Mouse (Mus musculus) intestine, postnatal 0 days (tissue): ENCODE data around the gene Camta1. TPM values are rescaled to one million over a fixed set of nuclear protein-coding genes. Genes with fewer than 3 reads are reported as not detected.

ENCODE experiments used
- ATAC-seq: fragments of 200-750 bp; cut with Nextera tagmentation; 2 replicates; pipeline ENCODE4 v1.8.0; 2017; ENCODE audit warnings: mild to moderate bottlenecking, moderate TSS enrichment, moderate library complexity
- H3K27ac ChIP-seq: fragments of 300-500 bp; sonication (generic); 2 replicates; pipeline ENCODE4 v1.5.1; 2014; ENCODE audit warnings: mild to moderate bottlenecking, low read depth, low read length, moderate library complexity
- H3K27me3 ChIP-seq: fragments of 300-500 bp; sonication (generic); replicated peaks from 2 replicates; pipeline ENCODE4 v1.6.1; 2014; ENCODE audit warnings: low read length, mixed read lengths; ENCODE audit not compliant: control insufficient read depth, insufficient read depth
- H3K36me3 ChIP-seq: fragments of 300-500 bp; sonication (generic); 2 replicates; pipeline ENCODE4 v1.6.1; 2014; ENCODE audit warnings: mild to moderate bottlenecking, moderate library complexity; ENCODE audit not compliant: control insufficient read depth, insufficient read depth
- H3K4me1 ChIP-seq: fragments of 300-500 bp; sonication (generic); replicated peaks from 2 replicates; pipeline ENCODE4 v1.6.1; 2014; ENCODE audit warnings: antibody characterized with exemption, low read length, mixed read lengths; ENCODE audit not compliant: control insufficient read depth, insufficient read depth
- H3K4me2 ChIP-seq: fragments of 300-500 bp; sonication (generic); replicated peaks from 2 replicates; pipeline ENCODE4 v1.6.1; 2014; ENCODE audit warnings: low read depth, mild to moderate bottlenecking, moderate library complexity
- H3K4me3 ChIP-seq: fragments of 300-500 bp; sonication (generic); 2 replicates; pipeline ENCODE4 v1.5.1; 2014; ENCODE audit warnings: low read depth, low read length
- H3K9ac ChIP-seq: fragments of 300-500 bp; sonication (generic); 2 replicates; pipeline ENCODE4 v1.6.1; 2014; ENCODE audit warnings: mild to moderate bottlenecking, low read depth, low read length
- H3K9me3 ChIP-seq: fragments of 300-500 bp; sonication (generic); 2 replicates; pipeline ENCODE4 v1.6.1; 2016; ENCODE audit warnings: mixed run types; ENCODE audit not compliant: control insufficient read depth
- CTCF ChIP-seq: sonication (generic); IDR thresholded peaks from 2 replicates; pipeline ENCODE4 v1.5.1; 2016; ENCODE audit warnings: low read depth, mild to moderate bottlenecking, control low read depth, antibody characterized with exemption, moderate library complexity
- WGBS: fragments of 180-500 bp; shearing (Covaris S2); extraction: QIAGEN DNeasy Blood & Tissue Kit; methylation state at CpG from one replicate; pipeline ENCODE4 v1.1.7; 2014; 5-methylcytosine and 5-hydroxymethylcytosine counted together
- polyA plus RNA-seq: library from polyadenylated mRNA; unstranded; fragments of >200 nt; fragmentation: Nextera tagmentation; extraction: Ambion mirVana; gene quantifications from 2 replicates; pipeline ENCODE4 v1.2.1, GENCODE M21; 2015

The Camta1 gene
- polyA plus RNA-seq, 1 experiment from 2014 or later = 54.1 TPM

DNA sequence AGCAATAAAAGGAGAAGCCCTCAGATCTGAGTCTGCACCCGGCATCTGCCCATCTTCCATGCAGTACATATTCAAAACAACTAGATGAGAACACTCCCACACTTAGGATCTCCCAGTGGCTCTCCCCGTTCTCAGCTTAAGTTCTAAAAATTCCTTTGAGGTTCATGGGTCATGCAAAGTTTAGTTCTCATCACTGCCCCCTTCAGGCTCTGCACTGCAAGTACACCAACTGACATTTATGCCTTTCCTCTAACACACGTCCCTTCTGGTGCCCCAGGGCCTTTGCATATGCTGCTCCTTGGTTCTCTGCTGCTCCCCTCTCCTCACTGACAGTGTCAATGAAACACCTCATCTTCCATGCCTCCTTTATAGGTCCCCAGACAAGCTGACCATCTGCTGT lies 436.5 kb downstream of the Camta1 start:
- Histone ChIP-seq H3K36me3 (no peaks in the 10 kb centered on the region), H3K27me3 (no peaks in the 10 kb centered on the region), H3K9me3 (no peaks in the 10 kb centered on the region), H3K4me1 (no peaks in the 10 kb centered on the region), H3K9ac (no peak overlapping the region), H3K27ac (no peak overlapping the region), H3K4me2 (no peak overlapping the region), H3K4me3 (no peak overlapping the region)
- 60% methylated on average over 3 of the region's 3 CpGs for WGBS
- peak; percentile 26; the same call in 1 of the 2 replicates for TF ChIP-seq CTCF
- ATAC-seq = no peak

DNA sequence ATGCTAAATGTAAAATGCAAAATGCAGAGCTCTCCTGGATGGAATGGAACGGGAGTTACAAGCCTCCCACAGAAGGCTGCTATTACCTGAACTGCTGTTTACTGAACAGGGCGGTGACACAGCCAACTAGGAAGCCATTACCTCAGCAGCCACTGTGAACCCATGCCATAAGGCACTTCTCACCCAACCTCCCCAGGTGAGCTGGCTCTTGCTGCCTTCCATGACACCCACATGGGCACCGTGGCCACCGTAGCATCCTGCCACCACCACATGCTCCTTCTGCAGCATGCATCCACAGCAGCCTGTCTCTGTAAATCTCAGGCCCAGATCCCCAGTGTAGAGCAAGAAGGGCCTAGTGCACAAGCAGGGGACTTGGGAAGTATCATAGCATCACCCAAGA lies 438.8 kb downstream of the Camta1 start:
- no peak overlapping the region for H3K4me3 ChIP-seq
- H3K36me3 ChIP-seq = no peaks in the 10 kb centered on the region
- no peaks in the 10 kb centered on the region for H3K9me3 ChIP-seq
- TF ChIP-seq CTCF = no peak
- no peaks in the 10 kb centered on the region for H3K4me1 ChIP-seq
- H3K9ac ChIP-seq = no peak overlapping the region
- H3K27ac ChIP-seq = no peak overlapping the region
- no peaks in the 10 kb centered on the region for H3K27me3 ChIP-seq
- whole genome bisulfite sequencing = 63% methylated on average over 4 of the region's 4 CpGs
- no peak overlapping the region for H3K4me2 ChIP-seq
- no peak for ATAC-seq

DNA sequence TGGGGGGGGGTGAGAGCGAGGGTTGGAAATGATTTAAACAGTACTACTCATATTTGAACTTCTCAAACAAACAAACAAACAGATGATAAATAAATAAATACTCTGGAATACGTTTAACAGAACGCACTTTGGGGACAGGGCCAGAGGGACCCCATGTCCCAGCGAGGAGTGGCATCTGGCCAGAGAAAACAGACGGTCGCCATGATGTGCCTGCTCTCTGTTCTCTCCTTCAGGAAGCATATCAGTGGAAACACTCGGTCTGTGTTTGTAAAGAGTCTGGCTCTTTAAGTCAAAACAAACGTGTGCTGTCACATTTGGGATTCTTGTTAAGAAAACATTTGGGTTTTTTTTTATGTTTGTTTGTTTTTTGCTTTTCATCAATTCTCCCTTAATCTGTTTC lies 439.3 kb downstream of the Camta1 start:
- Histone ChIP-seq H3K36me3 (no peaks in the 10 kb centered on the region), H3K27ac (no peak overlapping the region), H3K9me3 (no peaks in the 10 kb centered on the region), H3K4me2 (no peak overlapping the region), H3K9ac (no peak overlapping the region), H3K4me1 (no peaks in the 10 kb centered on the region), H3K27me3 (no peaks in the 10 kb centered on the region), H3K4me3 (no peak overlapping the region)
- WGBS = 34% methylated on average over 8 of the region's 8 CpGs
- no peak for TF ChIP-seq CTCF
- ATAC-seq = no peak

DNA sequence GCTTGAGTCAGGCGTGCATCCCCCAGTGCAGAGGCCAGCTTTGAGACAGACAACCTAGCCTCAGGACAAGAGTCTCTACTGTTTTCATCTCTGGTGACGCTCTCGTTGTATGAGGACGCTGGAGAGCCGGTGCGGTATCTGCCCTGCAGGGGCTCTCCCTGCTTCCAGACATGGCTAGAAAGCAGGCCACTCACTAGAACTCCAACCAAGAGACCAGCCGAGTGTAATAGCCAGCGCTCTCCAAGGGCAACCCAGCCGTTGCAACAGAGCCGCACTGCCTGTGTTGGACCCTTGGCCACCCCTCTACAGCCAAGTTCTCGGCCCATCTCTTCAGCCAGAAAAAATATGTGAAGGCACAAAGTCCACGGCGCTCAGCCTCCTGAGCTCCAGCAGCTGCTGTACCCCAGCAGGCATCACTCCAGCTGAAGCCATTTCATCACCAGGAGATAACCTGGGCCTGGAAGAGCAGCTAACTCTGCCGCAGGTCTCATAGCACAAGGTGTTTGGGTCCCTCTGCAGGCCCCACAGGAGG lies 443.3 kb downstream of the Camta1 start:
- no peak for ATAC-seq
- 71% methylated on average over 14 of the region's 14 CpGs for WGBS
- H3K9me3 ChIP-seq = no peaks in the 10 kb centered on the region
- H3K4me2 ChIP-seq = no peak overlapping the region
- H3K4me1 ChIP-seq = no peaks in the 10 kb centered on the region
- no peaks in the 10 kb centered on the region for H3K36me3 ChIP-seq
- H3K4me3 ChIP-seq = no peak overlapping the region
- H3K9ac ChIP-seq = no peak overlapping the region
- no peak for TF ChIP-seq CTCF
- no peaks in the 10 kb centered on the region for H3K27me3 ChIP-seq
- H3K27ac ChIP-seq = no peak overlapping the region

DNA sequence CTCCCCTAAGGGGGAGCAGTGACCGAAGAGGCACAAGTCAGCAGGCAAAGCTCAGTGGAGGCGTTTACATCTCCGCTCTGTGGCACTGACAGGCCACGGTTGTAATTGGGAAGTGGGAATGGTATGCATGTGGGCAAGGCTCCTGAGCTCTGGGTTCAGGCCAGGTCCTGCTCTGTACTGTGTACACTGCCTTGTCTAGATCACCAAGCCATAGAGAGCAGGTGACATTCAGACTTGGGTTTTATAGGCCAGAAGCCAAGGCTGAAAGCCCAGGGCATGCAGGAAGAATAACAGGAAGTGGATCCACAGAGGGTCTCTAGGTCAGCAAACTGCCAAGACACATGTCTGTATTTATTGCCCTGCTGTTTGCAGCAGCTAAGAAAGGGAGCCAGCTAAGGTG lies 445.9 kb downstream of the Camta1 start:
- no peaks in the 10 kb centered on the region for H3K27me3 ChIP-seq
- no peak overlapping the region for H3K9ac ChIP-seq
- ATAC-seq = peak; percentile 38; the same call in 1 of the 2 replicates
- no peaks in the 10 kb centered on the region for H3K9me3 ChIP-seq
- no peaks in the 10 kb centered on the region for H3K36me3 ChIP-seq
- no peaks in the 10 kb centered on the region for H3K4me1 ChIP-seq
- H3K27ac ChIP-seq = no peak overlapping the region
- H3K4me3 ChIP-seq = no peak overlapping the region
- no peak for TF ChIP-seq CTCF
- 65% methylated on average over 4 of the region's 4 CpGs for WGBS
- 0 out of 2 replicates have a peak overlapping the region, but pooled peaks have one; percentile 39 for H3K4me2 ChIP-seq

DNA sequence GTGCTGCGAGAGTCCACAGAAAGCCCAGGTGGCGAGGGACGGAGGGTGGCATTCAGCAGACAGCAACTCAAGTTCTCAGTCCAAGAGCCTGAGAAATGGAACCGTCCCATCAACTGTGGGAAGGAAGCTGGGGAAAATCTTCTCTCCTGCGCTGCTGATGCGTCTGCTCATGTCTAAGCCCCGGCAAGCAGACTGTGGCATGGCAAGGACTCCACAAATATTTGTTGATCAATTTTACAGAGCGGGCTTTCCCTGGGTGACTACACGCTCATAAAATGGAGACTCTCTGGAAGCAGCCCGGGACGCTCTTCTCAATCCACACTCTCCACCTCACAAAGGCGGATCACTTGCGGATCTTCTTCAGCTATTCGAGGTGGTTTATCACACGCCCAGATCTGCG lies 446.3 kb downstream of the Camta1 start:
- WGBS = 65% methylated on average over 16 of the region's 16 CpGs
- Histone ChIP-seq H3K27me3 (no peaks in the 10 kb centered on the region), H3K27ac (no peak overlapping the region), H3K4me3 (no peak overlapping the region), H3K4me1 (no peaks in the 10 kb centered on the region), H3K9me3 (no peaks in the 10 kb centered on the region), H3K4me2 (peak overlapping the region; percentile 39), H3K9ac (no peak overlapping the region), H3K36me3 (no peaks in the 10 kb centered on the region)
- no peak for TF ChIP-seq CTCF
- no peak for ATAC-seq

DNA sequence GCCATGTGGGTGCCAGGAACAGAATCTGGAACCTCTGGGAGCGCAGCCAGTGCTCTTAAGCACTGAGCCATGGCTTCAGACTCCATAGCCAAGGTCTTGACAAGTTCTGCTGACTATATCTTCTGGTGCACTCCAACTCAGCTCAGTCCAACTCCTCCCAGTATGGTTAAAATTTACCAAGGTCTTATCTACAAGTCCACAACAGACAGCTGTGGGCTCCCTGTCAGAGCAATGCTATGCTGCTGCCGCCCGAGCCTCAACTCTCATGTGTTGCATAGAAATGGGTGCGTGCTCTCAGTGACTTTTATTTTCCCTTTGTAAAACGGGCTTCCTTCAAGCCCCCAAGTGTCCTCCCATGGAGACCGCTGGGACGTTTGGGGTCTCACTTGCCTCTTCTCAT lies 446.7 kb downstream of the Camta1 start:
- Histone ChIP-seq H3K36me3 (no peaks in the 10 kb centered on the region), H3K4me1 (no peaks in the 10 kb centered on the region), H3K4me3 (no peak overlapping the region), H3K9ac (no peak overlapping the region), H3K4me2 (peak overlapping the region; percentile 39), H3K27ac (no peak overlapping the region), H3K27me3 (no peaks in the 10 kb centered on the region), H3K9me3 (no peaks in the 10 kb centered on the region)
- TF ChIP-seq CTCF = no peak
- WGBS = 57% methylated on average over 7 of the region's 7 CpGs
- ATAC-seq = no peak; the same call in 1 of the 2 replicates
